Mouse (Mus musculus) testis, adult 2 months (tissue): ENCODE results near the gene Ppard. TPM values are rescaled to one million over a fixed set of nuclear protein-coding genes. Genes with fewer than 3 reads are reported as not detected.
A peak's percentile ranks its signal among the peaks of the same experiment; 100 is the strongest.

ENCODE experiments used
- H3K27ac ChIP-seq: fragments of 200-500 bp; 2 replicates; pipeline ENCODE4 v1.5.1; 2012; ENCODE audit warnings: low read depth, low read length; ENCODE audit not compliant: control insufficient read depth, insufficient read depth
- H3K27me3 ChIP-seq: fragments of 200-500 bp; 2 replicates; pipeline ENCODE4 v1.6.1; 2012; ENCODE audit warnings: mild to moderate bottlenecking, low read length, moderate library complexity; ENCODE audit not compliant: control insufficient read depth, insufficient read depth
- H3K36me3 ChIP-seq: fragments of 200-500 bp; 2 replicates; pipeline ENCODE4 v1.6.1; 2012; ENCODE audit warnings: mild to moderate bottlenecking, low read length; ENCODE audit not compliant: control insufficient read depth, insufficient read depth
- H3K4me1 ChIP-seq: fragments of 200-500 bp; 2 replicates; pipeline ENCODE4 v1.6.1; 2012; ENCODE audit warnings: low read length; ENCODE audit not compliant: control insufficient read depth, insufficient read depth
- H3K4me3 ChIP-seq: fragments of 200-500 bp; 2 replicates; pipeline ENCODE4 v1.5.1; 2012; ENCODE audit warnings: low read depth, mild to moderate bottlenecking, low read length, moderate library complexity, mixed read lengths; ENCODE audit not compliant: control insufficient read depth
- CTCF ChIP-seq: fragments of 200-500 bp; IDR thresholded peaks from 2 replicates; pipeline ENCODE4 v1.5.1; 2012; ENCODE audit warnings: low read depth, mild to moderate bottlenecking, inconsistent platforms, low read length, moderate library complexity; ENCODE audit not compliant: control insufficient read depth, insufficient read depth, insufficient replicate concordance
- POLR2A ChIP-seq: fragments of 200-500 bp; IDR thresholded peaks from 2 replicates; pipeline ENCODE4 v1.6.1; 2012; ENCODE audit warnings: low read depth, mild to moderate bottlenecking, inconsistent platforms, low read length, moderate library complexity; ENCODE audit not compliant: control insufficient read depth
- polyA plus RNA-seq: library from polyadenylated mRNA; depleted of rRNA; stranded (reverse); fragments of >200 nt; gene quantifications from 2 replicates; pipeline ENCODE4 v1.2.3, GENCODE M21; 2012

Gene Ppard
- polyA plus RNA-seq, 1 experiment = 3.1 TPM

DNA sequence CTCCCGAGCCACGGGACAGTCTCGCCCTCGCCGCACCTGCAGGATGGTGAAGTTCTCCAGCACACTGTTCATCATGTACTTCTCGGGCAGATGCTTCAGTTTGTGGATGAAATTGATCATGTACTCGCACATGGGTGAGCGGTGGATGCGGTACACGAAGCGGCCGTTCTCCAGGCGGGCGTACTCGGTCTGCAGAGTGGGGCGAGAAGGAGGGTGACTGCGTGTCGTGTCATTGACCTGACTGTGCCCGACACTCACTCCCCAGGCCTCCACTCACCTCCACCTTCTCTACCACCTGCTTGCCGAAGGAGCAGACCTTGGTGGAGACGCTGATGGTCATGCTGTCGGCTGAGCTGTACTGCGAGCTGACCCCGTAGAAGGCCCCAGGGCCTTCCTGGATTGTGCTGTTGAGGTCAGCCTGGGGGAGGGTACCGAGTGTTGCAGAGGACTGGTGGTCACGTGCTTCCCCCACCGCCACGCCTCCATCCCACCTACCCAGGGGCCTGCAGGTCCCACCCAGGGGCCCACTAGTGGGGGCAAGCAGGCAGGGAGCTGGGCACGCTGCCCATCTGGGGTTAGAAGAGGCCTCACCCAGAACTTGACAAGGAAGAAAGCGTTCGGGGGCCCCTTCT lies 100.5 kb downstream of the Ppard start:
- no peak for TF ChIP-seq POLR2A
- no peak for TF ChIP-seq CTCF
- H3K4me3 ChIP-seq = peak overlapping the region; percentile 0; the same call in 1 of the 2 replicates
- peaks cover 14% of the 10 kb centered on the region for H3K4me1 ChIP-seq
- peaks cover 1% of the 10 kb centered on the region for H3K36me3 ChIP-seq
- no peak overlapping the region for H3K27ac ChIP-seq
- H3K27me3 ChIP-seq = no peaks in the 10 kb centered on the region

DNA sequence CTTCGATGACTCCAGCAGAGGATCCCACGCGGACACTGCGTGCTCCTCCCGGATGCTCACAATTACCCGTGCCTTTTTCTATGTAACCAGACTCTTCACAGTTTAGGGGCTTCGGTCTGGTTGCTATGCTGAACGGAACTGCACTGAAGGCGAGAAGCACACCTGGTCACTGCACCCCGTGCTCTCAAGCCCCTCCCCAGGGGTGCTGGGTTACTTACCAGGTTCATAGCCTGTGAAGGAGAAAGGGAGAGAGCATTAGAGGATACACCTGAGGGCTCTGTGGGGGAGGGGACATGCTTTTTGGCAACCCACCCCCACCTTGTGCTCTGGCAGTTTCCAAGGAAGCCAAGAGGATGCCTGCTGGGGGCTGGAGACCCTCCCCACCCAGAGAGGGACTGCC lies 102.8 kb downstream of the Ppard start:
- Histone ChIP-seq H3K4me1 (peaks cover 9% of the 10 kb centered on the region), H3K27me3 (no peaks in the 10 kb centered on the region), H3K36me3 (peaks cover 1% of the 10 kb centered on the region; the same call in 1 of the 2 replicates), H3K4me3 (no peak overlapping the region), H3K27ac (no peak overlapping the region)
- TF ChIP-seq POLR2A = no peak
- TF ChIP-seq CTCF = no peak

DNA sequence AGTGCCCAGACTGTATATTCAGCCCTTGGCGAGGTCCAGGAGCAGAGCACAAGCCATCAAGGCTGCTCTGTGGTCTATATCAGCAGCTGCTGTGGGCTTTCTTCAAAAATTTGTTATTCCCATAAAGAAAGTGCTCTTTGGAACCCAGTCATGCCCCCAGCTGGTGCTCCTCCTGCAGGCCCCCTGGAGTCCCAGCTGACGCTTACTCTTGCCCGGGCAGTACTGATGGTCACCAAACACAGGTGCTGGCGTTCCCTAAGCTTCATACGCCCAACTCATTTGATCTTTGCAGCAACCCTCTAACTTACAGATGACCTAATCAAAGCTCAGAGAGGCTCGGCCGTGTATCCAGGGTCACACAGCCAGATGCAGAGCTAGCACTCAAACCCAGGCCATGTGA lies 105.0 kb downstream of the Ppard start:
- H3K4me1 ChIP-seq = peaks cover 17% of the 10 kb centered on the region
- H3K4me3 ChIP-seq = no peak overlapping the region
- H3K27me3 ChIP-seq = no peaks in the 10 kb centered on the region
- TF ChIP-seq CTCF (no peak), POLR2A (no peak)
- H3K36me3 ChIP-seq = no peaks in the 10 kb centered on the region
- no peak overlapping the region for H3K27ac ChIP-seq

DNA sequence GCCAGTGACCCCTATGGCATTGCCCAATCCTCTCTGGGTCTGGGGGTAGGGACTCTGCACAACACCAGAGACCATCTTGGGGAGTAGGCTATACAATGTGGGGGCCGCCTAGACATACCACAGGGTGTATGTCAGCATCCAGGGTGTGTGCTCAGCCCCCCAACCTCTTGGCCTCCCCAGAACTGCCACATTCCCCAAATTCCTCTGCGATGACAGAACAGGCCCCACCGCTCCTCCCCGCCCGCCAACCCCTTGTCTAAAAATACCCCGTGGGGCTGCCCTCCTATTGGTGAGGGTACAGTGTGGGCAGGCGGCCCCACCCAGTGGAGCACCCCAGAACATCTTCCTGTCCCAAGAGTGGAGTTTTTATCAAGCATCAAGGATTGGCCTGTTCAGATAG lies 108.1 kb downstream of the Ppard start:
- Histone ChIP-seq H3K4me1 (peaks cover 9% of the 10 kb centered on the region), H3K27ac (no peak overlapping the region), H3K27me3 (no peaks in the 10 kb centered on the region), H3K4me3 (no peak overlapping the region), H3K36me3 (no peaks in the 10 kb centered on the region)
- TF ChIP-seq POLR2A (no peak), CTCF (no peak)

DNA sequence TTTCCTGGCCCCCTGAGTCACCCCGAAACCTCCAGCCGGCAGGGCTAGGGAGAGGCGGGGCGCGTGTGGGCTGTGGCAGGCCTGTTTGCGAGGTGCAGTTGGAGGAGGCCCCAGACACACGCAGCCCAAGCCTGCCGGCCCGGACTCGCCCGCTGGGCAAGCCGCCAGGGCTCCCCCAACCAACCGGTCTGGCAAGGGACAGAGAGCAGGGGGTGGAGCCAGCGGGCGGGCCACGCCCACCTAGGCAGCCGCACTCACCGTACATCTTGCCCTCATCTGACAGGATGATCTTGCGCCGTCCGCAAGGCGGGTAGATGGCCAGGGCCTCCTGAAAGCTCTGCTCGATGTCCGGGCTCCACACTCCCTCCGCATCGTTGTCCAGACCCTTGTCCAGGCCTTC lies 108.6 kb downstream of the Ppard start:
- peaks cover 9% of the 10 kb centered on the region for H3K4me1 ChIP-seq
- H3K4me3 ChIP-seq = no peak overlapping the region; the same call in 1 of the 2 replicates
- TF ChIP-seq CTCF (no peak), POLR2A (no peak)
- no peaks in the 10 kb centered on the region for H3K36me3 ChIP-seq
- H3K27ac ChIP-seq = no peak overlapping the region
- no peaks in the 10 kb centered on the region for H3K27me3 ChIP-seq

DNA sequence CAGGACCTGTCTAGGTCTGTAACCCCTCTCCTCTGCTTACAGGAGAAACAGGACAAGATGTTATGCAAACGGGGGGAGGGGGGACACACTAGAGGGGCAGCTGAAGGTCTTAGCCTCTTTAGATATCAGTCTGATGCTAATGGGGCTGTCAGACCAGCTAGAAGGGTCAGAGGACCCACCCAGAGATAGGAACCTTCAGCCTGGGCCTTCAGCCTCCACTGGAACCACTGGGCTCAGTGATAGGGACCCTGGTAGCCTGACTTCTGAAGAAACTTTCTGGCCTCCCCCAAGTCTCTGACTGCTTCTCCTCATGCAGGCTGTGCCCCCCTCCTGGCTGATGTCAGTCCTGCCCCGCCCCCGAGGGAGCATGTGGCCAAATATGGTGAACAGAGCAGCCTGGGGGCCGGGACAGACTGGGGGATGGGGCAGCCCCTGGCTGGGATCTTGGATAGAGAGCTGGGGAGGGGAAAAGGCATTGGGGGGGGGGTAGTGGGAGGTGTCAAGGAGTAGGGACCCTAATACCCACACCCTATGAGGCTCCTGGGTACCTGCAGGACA lies 111.6 kb downstream of the Ppard start:
- no peak overlapping the region for H3K27ac ChIP-seq
- H3K27me3 ChIP-seq = no peaks in the 10 kb centered on the region
- H3K4me3 ChIP-seq = no peak overlapping the region
- peaks cover 9% of the 10 kb centered on the region for H3K4me1 ChIP-seq
- TF ChIP-seq POLR2A (no peak), CTCF (no peak)
- no peaks in the 10 kb centered on the region for H3K36me3 ChIP-seq

DNA sequence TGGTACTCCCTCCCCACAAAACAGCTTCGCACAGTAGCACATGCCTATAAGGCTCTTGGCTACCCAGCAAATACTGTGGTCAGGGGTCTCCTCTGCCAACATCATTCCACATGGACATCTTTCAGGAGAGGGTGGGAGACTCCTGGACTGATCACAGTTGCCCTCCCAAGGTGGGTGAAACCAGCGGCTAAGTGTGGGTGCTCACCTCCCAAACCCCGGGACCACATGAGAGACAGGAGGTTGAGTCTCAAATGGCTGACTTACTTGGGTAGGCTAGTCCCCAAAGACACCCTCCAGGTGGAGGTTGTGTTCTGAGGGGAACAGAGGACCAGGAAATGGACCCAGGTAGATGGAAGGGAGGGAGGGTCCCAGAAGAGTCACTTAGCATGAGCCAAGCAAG lies 112.2 kb downstream of the Ppard start:
- Histone ChIP-seq H3K36me3 (no peaks in the 10 kb centered on the region), H3K4me3 (no peak overlapping the region), H3K27ac (no peak overlapping the region), H3K4me1 (peaks cover 11% of the 10 kb centered on the region), H3K27me3 (no peaks in the 10 kb centered on the region)
- TF ChIP-seq CTCF (no peak), POLR2A (no peak)

DNA sequence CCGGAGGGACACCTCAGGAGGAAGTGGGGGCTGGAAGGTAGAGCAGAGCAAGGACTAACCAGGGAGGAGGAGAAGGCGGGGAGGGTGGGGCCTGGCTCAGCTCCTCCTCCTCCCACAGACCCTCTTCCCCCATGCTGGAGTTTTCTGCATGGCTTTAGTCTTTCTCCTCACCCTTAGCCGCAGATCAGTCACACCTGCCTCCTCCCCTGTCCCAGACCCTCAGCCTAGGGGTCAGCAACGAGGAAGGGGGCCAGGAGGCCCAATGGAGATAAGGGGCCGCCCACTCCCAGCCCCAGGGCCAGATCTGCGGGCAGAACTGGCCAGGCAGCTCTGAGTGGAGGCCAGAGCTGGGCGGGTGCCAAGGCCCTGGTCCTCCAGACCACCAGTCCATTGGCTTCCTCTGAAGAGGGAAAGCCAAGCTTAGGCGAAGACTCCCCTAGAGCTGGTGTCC lies 112.8 kb downstream of the Ppard start:
- Histone ChIP-seq H3K27ac (peak overlapping the region; percentile 46; the same call in 1 of the 2 replicates), H3K4me3 (no peak overlapping the region), H3K4me1 (peaks cover 15% of the 10 kb centered on the region), H3K27me3 (no peaks in the 10 kb centered on the region), H3K36me3 (no peaks in the 10 kb centered on the region)
- TF ChIP-seq POLR2A = no peak
- TF ChIP-seq CTCF = no peak
